Mouse (Mus musculus): ENCODE results near the gene 1810009A15Rik.
A peak's percentile ranks its signal among the peaks of the same experiment; 100 is the strongest.

- TF ChIP-seq POLR2A (IDR thresholded peaks at IDR 0.05; ENCODE audit: extremely low read depth, insufficient read depth, low read length) (peak; percentile 82), CTCF (IDR thresholded peaks at IDR 0.05; ENCODE audit: low read depth, low read length) (no peak)
These were observed 4.4 kb downstream of the 1810009A15Rik start, which contains the start of gene Ints5 for GRCm38 (mm10) chr19:8892829-8893766.

All from liver, adult 2 months (tissue).